Mouse (Mus musculus) erythroblast, embryonic 14.5 days (primary cell): ENCODE measurements around the gene Gm10428. TPM values are rescaled to one million over a fixed set of nuclear protein-coding genes. Genes with fewer than 3 reads are reported as not detected.
"Not testable (repeated sequence)": the region's sequence is repeated elsewhere in the genome, so short reads cannot be mapped to it uniquely, and the experiment has no call there.

ENCODE experiments used
- H3K27me3 ChIP-seq: 2 replicates; pipeline ENCODE4 v1.6.1; 2012; ENCODE audit warnings: inconsistent platforms; ENCODE audit not compliant: control insufficient read depth
- H3K36me3 ChIP-seq: 2 replicates; pipeline ENCODE4 v1.6.1; 2012; ENCODE audit warnings: mild to moderate bottlenecking, inconsistent platforms; ENCODE audit not compliant: control insufficient read depth
- H3K4me1 ChIP-seq: 2 replicates; pipeline ENCODE4 v1.6.1; 2012; ENCODE audit warnings: inconsistent platforms; ENCODE audit not compliant: control insufficient read depth
- H3K4me3 ChIP-seq: replicated peaks from 2 replicates; pipeline ENCODE3; 2012; ENCODE audit warnings: moderate library complexity, mild to moderate bottlenecking, inconsistent platforms
- H3K9me3 ChIP-seq: 2 replicates; pipeline ENCODE4 v1.6.1; 2012; ENCODE audit warnings: low read length, inconsistent platforms, mixed read lengths; ENCODE audit not compliant: control insufficient read depth
- GATA1 ChIP-seq: IDR thresholded peaks from 2 replicates; pipeline ENCODE4 v1.6.1; 2012; ENCODE audit warnings: low read length, inconsistent platforms, mixed read lengths
- TAL1 ChIP-seq: IDR thresholded peaks from 3 replicates; pipeline ENCODE4 v1.6.1; 2012; ENCODE audit warnings: low read length, inconsistent platforms, mixed read lengths
- polyA plus RNA-seq: library from polyadenylated mRNA; stranded (reverse); fragments of >175 nt; gene quantifications from 2 replicates; pipeline ENCODE4 v1.2.3, GENCODE M21; 2012

Gene Gm10428
- polyA plus RNA-seq, 1 experiment = not detected

GRCm38 (mm10) chr11:62742261-62742957, 10.5 kb upstream of the Gm10428 start:
- Histone ChIP-seq H3K9me3 (no peaks in the 10 kb centered on the region), H3K36me3 (no peaks in the 10 kb centered on the region), H3K4me1 (peaks cover 3% of the 10 kb centered on the region; the same call in 1 of the 2 replicates), H3K27me3 (peaks cover 17% of the 10 kb centered on the region), H3K4me3 (no peak overlapping the region)
- TF ChIP-seq GATA1 = no peak
- TF ChIP-seq TAL1 = no peak

GRCm38 (mm10) chr11:62744103-62744502, 8.8 kb upstream of the Gm10428 start:
- Histone ChIP-seq H3K9me3 (no peaks in the 10 kb centered on the region), H3K4me3 (no peak overlapping the region), H3K36me3 (no peaks in the 10 kb centered on the region), H3K4me1 (peaks cover 3% of the 10 kb centered on the region; the same call in 1 of the 2 replicates), H3K27me3 (peaks cover 21% of the 10 kb centered on the region)
- TF ChIP-seq GATA1 (no peak), TAL1 (no peak)

GRCm38 (mm10) chr11:62746001-62746533, 6.8 kb upstream of the Gm10428 start:
- no peaks in the 10 kb centered on the region for H3K36me3 ChIP-seq
- peaks cover 30% of the 10 kb centered on the region for H3K27me3 ChIP-seq
- no peak for TF ChIP-seq TAL1
- no peak for TF ChIP-seq GATA1
- no peak overlapping the region for H3K4me3 ChIP-seq
- peaks cover 3% of the 10 kb centered on the region; the same call in 1 of the 2 replicates for H3K4me1 ChIP-seq
- no peaks in the 10 kb centered on the region for H3K9me3 ChIP-seq

GRCm38 (mm10) chr11:62747227-62747626, 5.7 kb upstream of the Gm10428 start:
- no peaks in the 10 kb centered on the region for H3K36me3 ChIP-seq
- H3K4me3 ChIP-seq = no peak overlapping the region
- H3K27me3 ChIP-seq = peaks cover 30% of the 10 kb centered on the region
- TF ChIP-seq TAL1 (no peak), GATA1 (no peak)
- no peaks in the 10 kb centered on the region for H3K9me3 ChIP-seq
- peaks cover 3% of the 10 kb centered on the region; the same call in 1 of the 2 replicates for H3K4me1 ChIP-seq

GRCm38 (mm10) chr11:62748062-62748461, 4.8 kb upstream of the Gm10428 start:
- peaks cover 30% of the 10 kb centered on the region for H3K27me3 ChIP-seq

GRCm38 (mm10) chr11:62749445-62749844, 3.5 kb upstream of the Gm10428 start:
- not testable (repeated sequence) for H3K36me3 ChIP-seq, H3K9me3 ChIP-seq, H3K4me1 ChIP-seq, H3K4me3 ChIP-seq
- peaks cover 30% of the 10 kb centered on the region for H3K27me3 ChIP-seq

More at GRCm38 (mm10) chr11:62748062-62748461, 4.8 kb upstream of the Gm10428 start:
- peaks cover 3% of the 10 kb centered on the region; the same call in 1 of the 2 replicates for H3K4me1 ChIP-seq
- no peak for TF ChIP-seq TAL1
- H3K9me3 ChIP-seq = no peaks in the 10 kb centered on the region
- H3K36me3 ChIP-seq = no peaks in the 10 kb centered on the region
- no peak overlapping the region for H3K4me3 ChIP-seq

GRCm38 (mm10) chr11:62752191-62752590, 709 bp upstream of the Gm10428 start:
- Histone ChIP-seq H3K36me3 (no peaks in the 10 kb centered on the region), H3K4me3 (no peak overlapping the region), H3K27me3 (peaks cover 24% of the 10 kb centered on the region), H3K4me1 (peaks cover 4% of the 10 kb centered on the region), H3K9me3 (no peaks in the 10 kb centered on the region)
- TF ChIP-seq TAL1 = no peak
- TF ChIP-seq GATA1 = no peak

- no peak for TF ChIP-seq GATA1
- no peak for TF ChIP-seq TAL1
- no peaks in the 10 kb centered on the region for H3K9me3 ChIP-seq
- H3K36me3 ChIP-seq = no peaks in the 10 kb centered on the region
- H3K4me3 ChIP-seq = no peak overlapping the region
- H3K4me1 ChIP-seq = peaks cover 4% of the 10 kb centered on the region
- H3K27me3 ChIP-seq = peaks cover 17% of the 10 kb centered on the region
These were observed 3.7 kb downstream of the Gm10428 start for GRCm38 (mm10) chr11:62756456-62757142.

GRCm38 (mm10) chr11:62757143-62757507, 4.2 kb downstream of the Gm10428 start:
- H3K27me3 ChIP-seq = peaks cover 17% of the 10 kb centered on the region
- H3K4me3 ChIP-seq = no peak overlapping the region
- no peak for TF ChIP-seq TAL1
- no peak for TF ChIP-seq GATA1
- H3K4me1 ChIP-seq = peaks cover 4% of the 10 kb centered on the region
- no peaks in the 10 kb centered on the region for H3K36me3 ChIP-seq
- no peaks in the 10 kb centered on the region for H3K9me3 ChIP-seq
